Mouse (Mus musculus): ENCODE measurements around the gene Icmt. TPM values are rescaled to one million over a fixed set of nuclear protein-coding genes. Genes with fewer than 3 reads are reported as not detected.
A peak's percentile ranks its signal among the peaks of the same experiment; 100 is the strongest.

Gene Icmt
- polyA plus RNA-seq, 1 experiment from 2014 or later = 15.3 TPM

GRCm38 (mm10) chr4:152343296-152343695 is 46.3 kb downstream of the Icmt start:
- Histone ChIP-seq H3K9me3 (replicated peaks) (no peaks in the 10 kb centered on the region), H3K4me2 (no peak overlapping the region), H3K9ac (no peak overlapping the region), H3K4me3 (no peak overlapping the region), H3K36me3 (no peaks in the 10 kb centered on the region), H3K4me1 (replicated peaks) (peaks cover 31% of the 10 kb centered on the region), H3K27me3 (peaks cover 74% of the 10 kb centered on the region), H3K27ac (no peak overlapping the region)
- WGBS = 12% methylated on average over 5 of the region's 5 CpGs
- ATAC-seq (replicated peaks; ENCODE audit: insufficient number of reproducible peaks, insufficient read depth, low FRiP score, low read depth) = no peak

DNA sequence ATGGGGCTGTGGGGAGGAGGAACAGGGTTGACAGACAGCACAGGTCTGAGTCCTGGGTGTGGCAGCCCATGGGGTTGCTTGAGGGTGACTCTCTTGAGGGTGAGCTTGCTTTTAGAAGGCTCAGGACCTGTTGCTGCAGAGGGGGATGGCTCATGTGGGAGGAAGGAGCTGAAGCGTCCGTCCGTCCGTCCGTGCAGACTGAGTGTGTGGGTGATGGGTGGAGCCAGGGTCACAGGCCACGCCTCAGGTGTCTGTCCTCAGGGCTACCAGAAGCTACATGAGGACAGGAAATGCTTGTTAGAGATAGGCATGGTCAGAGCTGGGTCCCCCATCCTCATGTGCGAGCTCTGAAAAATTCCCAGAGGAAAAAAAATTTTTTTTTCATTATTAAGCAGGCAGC is 47.6 kb downstream of the Icmt start:
- no peaks in the 10 kb centered on the region for H3K36me3 ChIP-seq
- H3K9ac ChIP-seq = no peak overlapping the region
- H3K27ac ChIP-seq = no peak overlapping the region
- H3K27me3 ChIP-seq = peaks cover 74% of the 10 kb centered on the region
- H3K9me3 ChIP-seq (replicated peaks) = no peaks in the 10 kb centered on the region
- WGBS = 51% methylated on average over 7 of the region's 7 CpGs
- ATAC-seq (replicated peaks; ENCODE audit: insufficient number of reproducible peaks, insufficient read depth, low FRiP score, low read depth) = no peak
- H3K4me1 ChIP-seq (replicated peaks) = peaks cover 18% of the 10 kb centered on the region
- H3K4me2 ChIP-seq = no peak overlapping the region
- no peak overlapping the region for H3K4me3 ChIP-seq

GRCm38 (mm10) chr4:152345120-152345889 is 48.3 kb downstream of the Icmt start:
- H3K4me3 ChIP-seq = no peak overlapping the region
- ATAC-seq (replicated peaks; ENCODE audit: insufficient number of reproducible peaks, insufficient read depth, low FRiP score, low read depth) = no peak
- no peak overlapping the region for H3K9ac ChIP-seq
- H3K4me2 ChIP-seq = no peak overlapping the region
- H3K27me3 ChIP-seq = peaks cover 74% of the 10 kb centered on the region
- 39% methylated on average over 7 of the region's 7 CpGs for WGBS
- no peak overlapping the region for H3K27ac ChIP-seq
- H3K4me1 ChIP-seq (replicated peaks) = peaks cover 16% of the 10 kb centered on the region
- no peaks in the 10 kb centered on the region for H3K36me3 ChIP-seq
- H3K9me3 ChIP-seq (replicated peaks) = no peaks in the 10 kb centered on the region

- Histone ChIP-seq H3K4me2 (no peak overlapping the region), H3K9ac (no peak overlapping the region), H3K27ac (no peak overlapping the region), H3K36me3 (no peaks in the 10 kb centered on the region), H3K4me3 (no peak overlapping the region), H3K27me3 (peaks cover 62% of the 10 kb centered on the region), H3K4me1 (replicated peaks) (peaks cover 6% of the 10 kb centered on the region), H3K9me3 (replicated peaks) (no peaks in the 10 kb centered on the region)
- WGBS = 6% methylated on average over 17 of the region's 17 CpGs
- no peak for ATAC-seq (replicated peaks; ENCODE audit: insufficient number of reproducible peaks, insufficient read depth, low FRiP score, low read depth)
Measured at GRCm38 (mm10) chr4:152349837-152350381, 52.9 kb downstream of the Icmt start.

DNA sequence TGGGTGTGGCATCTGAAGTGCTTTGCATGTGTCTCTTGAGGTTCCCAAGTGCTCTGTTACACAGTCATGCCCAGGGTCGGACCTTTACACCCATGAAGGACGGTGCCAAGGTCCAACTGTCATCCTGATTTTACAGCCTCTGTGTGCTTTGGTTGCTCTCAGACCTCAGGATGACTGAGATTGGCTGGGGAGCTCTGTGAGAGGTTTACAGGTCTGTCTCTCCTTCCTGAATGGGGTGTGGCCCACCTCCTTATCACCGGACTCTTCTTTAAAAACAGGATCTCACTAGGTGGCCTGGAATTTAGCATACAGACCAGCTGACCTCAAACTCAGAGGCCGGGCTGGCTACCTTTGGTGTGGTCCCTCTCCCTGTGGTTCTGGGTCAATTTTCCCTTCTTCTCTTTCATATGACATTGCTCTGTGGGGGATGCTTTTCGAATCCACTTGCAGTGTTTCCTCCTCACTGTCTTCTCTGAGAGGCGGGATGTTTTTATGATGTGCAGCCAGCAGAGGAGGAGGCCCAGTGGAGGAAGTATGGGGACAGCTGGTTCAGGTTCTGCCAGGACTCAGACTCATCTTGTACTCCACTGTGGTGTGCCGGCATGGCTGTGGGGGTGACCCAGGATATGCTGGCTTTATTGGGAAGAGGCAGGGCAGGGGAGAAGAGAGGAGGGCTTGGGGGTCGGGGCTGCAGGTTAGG is 53.8 kb downstream of the Icmt start:
- no peak for ATAC-seq (replicated peaks; ENCODE audit: insufficient number of reproducible peaks, insufficient read depth, low FRiP score, low read depth)
- H3K4me1 ChIP-seq (replicated peaks) = no peaks in the 10 kb centered on the region
- no peak overlapping the region for H3K9ac ChIP-seq
- no peak overlapping the region for H3K4me2 ChIP-seq
- H3K9me3 ChIP-seq (replicated peaks) = no peaks in the 10 kb centered on the region
- no peak overlapping the region for H3K4me3 ChIP-seq
- H3K27me3 ChIP-seq = peaks cover 62% of the 10 kb centered on the region
- no peak overlapping the region for H3K27ac ChIP-seq
- H3K36me3 ChIP-seq = no peaks in the 10 kb centered on the region
- WGBS = 22% methylated on average over 8 of the region's 8 CpGs

GRCm38 (mm10) chr4:152351422-152352305 is 54.6 kb downstream of the Icmt start:
- ATAC-seq (replicated peaks; ENCODE audit: insufficient number of reproducible peaks, insufficient read depth, low FRiP score, low read depth) = 0 out of 2 replicates have a peak, but pooled peaks have one; percentile 1
- Histone ChIP-seq H3K9me3 (replicated peaks) (no peaks in the 10 kb centered on the region), H3K9ac (no peak overlapping the region), H3K4me1 (replicated peaks) (no peaks in the 10 kb centered on the region), H3K4me2 (no peak overlapping the region), H3K27ac (no peak overlapping the region), H3K36me3 (no peaks in the 10 kb centered on the region), H3K4me3 (no peak overlapping the region), H3K27me3 (peaks cover 62% of the 10 kb centered on the region)
- WGBS = 9% methylated on average over 14 of the region's 14 CpGs

GRCm38 (mm10) chr4:152353886-152354637 is 57.0 kb downstream of the Icmt start:
- ATAC-seq (replicated peaks; ENCODE audit: insufficient number of reproducible peaks, insufficient read depth, low FRiP score, low read depth) = no peak
- H3K27me3 ChIP-seq = peaks cover 55% of the 10 kb centered on the region
- 69% methylated on average over 14 of the region's 14 CpGs for WGBS

GRCm38 (mm10) chr4:152355672-152356071 is 58.6 kb downstream of the Icmt start:
- Histone ChIP-seq H3K27me3 (peaks cover 55% of the 10 kb centered on the region), H3K9me3 (replicated peaks) (no peaks in the 10 kb centered on the region), H3K4me2 (no peak overlapping the region), H3K36me3 (no peaks in the 10 kb centered on the region), H3K4me1 (replicated peaks) (0 out of 2 replicates have a peak, but pooled peaks cover 2% of the 10 kb centered on the region), H3K27ac (no peak overlapping the region), H3K9ac (no peak overlapping the region), H3K4me3 (no peak overlapping the region)
- ATAC-seq (replicated peaks; ENCODE audit: insufficient number of reproducible peaks, insufficient read depth, low FRiP score, low read depth) = no peak
- 63% methylated on average over 7 of the region's 7 CpGs for WGBS

More at GRCm38 (mm10) chr4:152353886-152354637, 57.0 kb downstream of the Icmt start:
- no peak overlapping the region for H3K4me3 ChIP-seq
- H3K4me1 ChIP-seq (replicated peaks) = no peaks in the 10 kb centered on the region
- H3K9ac ChIP-seq = no peak overlapping the region
- H3K27ac ChIP-seq = no peak overlapping the region
- no peaks in the 10 kb centered on the region for H3K9me3 ChIP-seq (replicated peaks)
- H3K36me3 ChIP-seq = no peaks in the 10 kb centered on the region
- no peak overlapping the region for H3K4me2 ChIP-seq

Data from heart, embryonic 15.5 days (tissue).